Mouse (Mus musculus): Measurements from ENCODE around the gene Clec12a.

The Clec12a gene

DNA sequence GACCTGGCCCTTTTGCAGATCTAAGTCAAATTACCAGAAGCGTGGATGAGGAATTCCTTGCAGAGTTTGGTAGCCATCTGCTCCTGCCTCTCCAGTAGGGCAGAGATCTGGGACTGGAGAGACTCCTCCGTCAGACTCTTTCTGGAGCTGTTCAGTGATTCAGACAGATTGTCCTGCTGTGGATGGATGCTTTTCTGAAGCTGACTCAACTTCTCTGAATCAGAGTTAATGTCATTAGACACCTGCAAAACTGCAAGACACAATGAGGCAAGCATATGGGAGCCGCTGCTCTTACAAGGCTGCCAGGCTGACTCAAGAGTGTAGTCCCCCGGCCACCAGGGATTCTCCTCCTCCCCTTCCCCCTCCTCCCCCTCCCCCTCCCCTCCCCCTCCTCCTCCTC is 38.0 kb downstream of the Clec12a start:
- DNase-seq, result no peak

DNA sequence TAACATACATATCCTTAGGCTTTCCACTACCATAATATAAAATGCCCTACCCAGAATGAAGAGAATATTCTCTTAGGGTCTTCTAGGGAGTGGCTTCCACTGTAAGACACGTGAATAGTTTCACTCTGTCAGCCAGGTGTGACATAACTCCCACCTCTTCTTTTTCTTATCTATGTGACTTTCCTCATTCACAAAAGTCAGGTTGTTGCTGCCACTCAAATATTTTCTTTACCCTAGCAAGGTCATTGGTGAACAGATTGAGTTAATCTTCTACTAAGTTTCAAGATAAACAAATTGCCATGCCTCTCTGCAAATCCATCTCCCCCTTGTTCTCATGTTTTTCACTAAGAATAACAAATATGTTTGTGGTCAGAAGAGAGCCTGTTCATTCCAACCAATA is 39.2 kb downstream of the Clec12a start:
- no peak for DNase-seq

DNA sequence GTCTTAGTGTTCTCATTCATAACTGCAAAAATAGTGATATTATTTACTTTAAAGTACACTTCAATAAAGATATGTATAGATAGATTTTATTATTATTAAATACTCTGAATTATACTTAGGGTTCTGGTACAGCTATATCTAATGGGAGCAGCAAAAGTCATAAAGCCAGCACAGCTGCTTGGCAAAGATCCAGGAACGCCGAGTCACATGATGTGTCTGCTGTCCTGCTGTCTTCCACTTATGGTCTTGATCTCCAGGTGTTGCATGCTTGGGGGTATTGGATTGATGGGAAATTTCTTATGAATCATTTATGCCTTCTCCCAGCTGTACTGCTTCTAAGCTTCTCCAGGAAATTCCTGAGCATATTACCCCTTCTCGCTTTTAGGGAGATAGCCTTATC is 41.0 kb downstream of the Clec12a start:
- DNase-seq, result peak; percentile 24 to 34

- DNase-seq, result no peak
Measured at GRCm38 (mm10) chr6:129385000-129385399, 42.5 kb downstream of the Clec12a start.

- no peak for DNase-seq
Measured at GRCm38 (mm10) chr6:129385774-129386173, 43.3 kb downstream of the Clec12a start, which contains the start of gene Clec12b. TSS of gene Clec12b (minus strand) at chr6:129385874.

DNA sequence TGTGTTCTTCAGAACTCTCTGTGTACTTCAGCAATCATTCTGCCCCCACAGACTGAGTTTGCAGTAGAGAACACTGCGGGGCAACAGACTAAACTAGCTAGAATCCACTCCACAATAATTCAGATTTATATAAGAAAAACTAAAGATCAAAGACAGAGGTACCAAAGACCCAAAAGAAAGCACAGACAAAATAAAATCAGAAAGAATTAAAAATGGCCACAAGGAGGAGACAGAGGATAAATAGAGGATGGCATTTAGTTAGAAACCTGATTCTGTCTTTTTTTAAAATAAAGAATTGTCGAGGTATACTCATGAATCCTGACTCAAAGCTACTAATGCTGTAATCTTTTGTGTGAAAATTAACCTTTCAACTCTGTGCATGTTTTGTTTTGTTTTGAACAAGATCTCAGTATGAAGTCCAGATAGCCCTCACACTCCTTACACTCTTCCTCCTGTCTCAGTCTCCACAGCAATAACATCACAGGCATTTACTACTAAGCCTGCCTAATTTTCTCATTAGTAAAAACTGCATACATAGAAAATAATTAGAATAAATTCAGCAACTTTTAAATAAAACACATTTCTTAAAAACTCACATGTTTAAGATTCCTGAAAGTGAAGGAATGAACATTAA is 50.7 kb downstream of the Clec12a start:
- DNase-seq, result no peak

- DNase-seq, result no peak
Measured at GRCm38 (mm10) chr6:129393732-129394131, 51.2 kb downstream of the Clec12a start.

DNA sequence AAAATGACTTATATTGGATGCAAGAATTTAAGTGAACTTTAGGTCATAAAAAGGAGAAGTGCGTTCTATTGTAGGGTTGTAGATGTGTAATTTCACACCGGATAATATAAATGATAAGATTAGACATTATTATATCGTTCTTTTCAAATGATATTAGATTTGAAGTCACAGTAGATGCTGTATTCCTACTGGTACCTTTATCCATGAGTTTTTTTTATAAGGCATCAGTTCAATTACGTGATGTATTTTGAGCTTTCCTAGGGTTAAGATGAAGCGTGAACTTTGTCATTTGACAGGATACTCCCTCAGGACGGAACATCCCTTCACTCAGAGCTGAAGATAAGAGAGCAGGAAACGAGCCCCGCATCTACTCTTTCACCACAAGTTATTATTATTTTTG is 54.5 kb downstream of the Clec12a start, which contains the start of gene Clec1b:
Gene Clec1b (plus strand): TSS at position 301 of the 400 bp plus-strand sequence.
- no peak for DNase-seq

GRCm38 (mm10) chr6:129399945-129400344 is 57.5 kb downstream of the Clec12a start:
- peak; percentile 76 to 82 for DNase-seq

DNA sequence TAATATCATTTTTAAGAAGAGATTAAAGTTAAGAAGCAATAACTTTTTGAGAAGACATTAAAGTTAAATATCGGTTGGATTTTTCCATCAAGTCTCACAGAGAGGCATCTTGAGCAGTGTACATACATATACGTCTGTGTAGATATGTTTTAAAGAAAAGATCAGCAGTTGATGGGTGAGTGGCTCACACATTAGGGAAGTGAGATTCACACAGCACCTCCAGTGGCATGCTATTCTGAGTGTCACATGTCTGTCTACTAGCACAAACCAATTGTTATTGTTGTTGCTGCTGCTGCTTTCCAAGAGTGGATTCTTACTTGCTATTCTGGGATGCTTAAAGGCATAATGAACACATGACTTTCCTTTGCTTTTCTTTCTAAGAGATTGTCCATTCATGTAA is 59.9 kb downstream of the Clec12a start:
- no peak for DNase-seq

DNA sequence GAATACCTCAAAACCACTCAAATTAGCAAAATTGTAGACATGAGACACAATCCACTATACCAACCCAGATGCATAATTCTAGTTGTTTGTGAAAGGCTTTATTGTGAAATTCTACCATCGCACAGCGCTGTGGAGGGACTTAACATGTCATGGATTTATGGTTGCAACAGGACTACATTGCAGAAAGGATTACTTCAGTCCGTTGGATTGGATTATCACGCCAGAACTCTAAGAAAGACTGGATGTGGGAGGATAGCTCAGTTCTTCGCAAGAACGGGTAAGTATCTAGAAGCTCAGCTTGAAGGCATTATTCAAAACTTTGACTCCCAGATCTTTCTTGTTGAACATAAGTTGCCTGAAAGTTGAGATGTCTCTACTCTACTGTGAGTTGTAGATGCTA is 60.9 kb downstream of the Clec12a start:
- no peak for DNase-seq

GRCm38 (mm10) chr6:129405999-129406398 is 63.5 kb downstream of the Clec12a start:
- DNase-seq, result no peak

GRCm38 (mm10) chr6:129407324-129407723 is 64.8 kb downstream of the Clec12a start:
- no peak for DNase-seq

GRCm38 (mm10) chr6:129408562-129408961 is 66.1 kb downstream of the Clec12a start, which contains the start of gene Clec9a:
TSS of gene Clec9a (plus strand) at chr6:129408862.
- DNase-seq, result no peak

- DNase-seq, result no peak
Measured at GRCm38 (mm10) chr6:129414177-129414576, 71.7 kb downstream of the Clec12a start.

All from kidney, postnatal 25 days (tissue).